Mouse (Mus musculus) spleen, adult 18-20 months (tissue): ENCODE results near the gene Ntm.

Experiments used
- DNase-seq, 2 experiments: peaks; one replicate each; pipeline ENCODE4 v3.0.0; 2022; ENCODE audit warnings: mixed read lengths in 2 of 2

The Ntm gene

DNA sequence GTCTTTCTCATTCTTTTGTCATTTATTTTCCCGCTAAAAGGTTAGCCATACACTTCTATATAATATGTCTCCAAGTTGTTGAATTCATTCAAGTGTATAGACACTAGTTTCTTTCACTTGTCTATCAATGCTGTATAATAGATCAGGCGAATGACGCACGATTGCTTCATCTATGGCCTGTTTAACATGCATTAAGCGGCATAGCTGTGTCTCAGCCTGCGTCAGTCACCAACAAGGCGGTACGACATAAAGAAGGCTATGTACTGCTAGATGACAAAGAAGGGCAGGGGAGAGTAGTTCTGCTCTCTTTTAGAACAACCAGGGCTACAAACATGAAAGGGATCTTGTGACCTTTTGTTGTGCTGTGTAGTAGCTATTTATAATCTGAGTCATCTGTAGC is 746.4 kb downstream of the Ntm start:
- DNase-seq = no peak

- DNase-seq = no peak
These were observed 747.1 kb downstream of the Ntm start for GRCm38 (mm10) chr9:29215796-29216195.

GRCm38 (mm10) chr9:29215241-29215640 is 747.7 kb downstream of the Ntm start:
- no peak for DNase-seq

DNA sequence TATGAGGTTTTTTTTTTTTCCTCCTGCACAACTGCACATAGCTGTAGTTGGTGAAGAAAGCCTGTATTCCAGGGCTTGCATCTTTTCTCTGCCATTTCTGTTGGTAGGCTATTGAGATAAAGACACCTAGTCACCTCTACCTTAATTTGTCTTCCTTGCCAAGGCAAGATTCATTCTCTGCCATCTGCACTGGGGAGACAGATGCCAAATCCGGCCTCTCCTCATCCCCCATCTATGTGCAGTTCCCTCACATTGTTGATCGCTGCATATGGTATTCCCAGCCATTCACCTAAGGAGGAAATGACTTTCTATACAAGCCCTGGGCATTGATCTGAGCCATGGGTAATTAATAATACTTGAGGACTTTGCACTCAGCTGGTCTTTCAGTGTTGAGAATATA is 753.7 kb downstream of the Ntm start:
- DNase-seq = no peak

- no peak for DNase-seq
These were observed 754.8 kb downstream of the Ntm start for GRCm38 (mm10) chr9:29208142-29208541.

GRCm38 (mm10) chr9:29205680-29206079 is 757.3 kb downstream of the Ntm start:
- no peak for DNase-seq

- DNase-seq = no peak
These were observed 760.7 kb downstream of the Ntm start for GRCm38 (mm10) chr9:29202196-29202595.

DNA sequence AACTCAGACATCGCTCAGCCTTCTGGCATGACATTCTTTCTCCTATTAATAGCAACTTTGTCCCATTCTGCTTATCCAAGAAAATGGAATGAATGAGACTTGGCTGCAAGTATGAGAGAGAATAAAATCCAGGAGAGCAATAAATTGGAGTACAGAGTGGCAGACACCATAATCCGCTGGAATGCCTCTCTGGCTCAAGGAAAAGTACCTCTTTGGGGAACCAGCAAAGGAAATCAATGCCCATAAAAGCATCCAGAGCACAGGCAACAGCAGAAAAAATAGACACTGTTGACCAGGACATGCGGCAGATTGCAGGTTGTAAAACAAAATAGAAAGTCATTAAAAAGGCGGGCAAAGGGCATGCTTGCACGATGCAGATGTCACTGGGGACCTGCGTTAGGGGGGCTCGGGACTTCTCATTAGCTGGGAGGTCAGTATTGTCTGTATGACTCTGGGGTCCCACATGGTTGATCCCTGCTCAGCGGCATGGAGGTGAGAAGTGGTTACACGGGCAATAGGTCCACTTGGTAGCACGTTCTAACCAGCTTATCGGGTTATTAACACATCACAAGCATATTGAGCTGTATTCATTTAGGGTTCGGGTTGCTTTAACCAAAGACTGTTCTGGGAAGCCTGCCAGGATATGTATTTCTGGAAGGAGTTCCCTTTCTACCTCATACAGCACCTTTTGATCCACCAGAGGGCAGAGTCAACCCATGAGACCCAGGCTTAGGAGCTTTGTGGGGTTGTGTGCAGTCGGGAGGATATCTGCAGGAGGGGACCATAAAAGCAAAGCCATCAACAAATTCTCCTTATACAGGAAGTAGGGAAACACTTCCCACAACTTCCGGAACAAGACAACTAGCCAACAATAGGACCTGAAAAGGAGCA is 761.5 kb downstream of the Ntm start:
- DNase-seq = no peak

GRCm38 (mm10) chr9:29197046-29197445 is 765.9 kb downstream of the Ntm start:
- DNase-seq = no peak

GRCm38 (mm10) chr9:29194265-29194664 is 768.7 kb downstream of the Ntm start:
- no peak for DNase-seq

- no peak for DNase-seq
These were observed 779.9 kb downstream of the Ntm start for GRCm38 (mm10) chr9:29183011-29183410.

GRCm38 (mm10) chr9:29181661-29182060 is 781.3 kb downstream of the Ntm start:
- DNase-seq = no peak

- DNase-seq = no peak
These were observed 797.2 kb downstream of the Ntm start for GRCm38 (mm10) chr9:29165731-29166130.

DNA sequence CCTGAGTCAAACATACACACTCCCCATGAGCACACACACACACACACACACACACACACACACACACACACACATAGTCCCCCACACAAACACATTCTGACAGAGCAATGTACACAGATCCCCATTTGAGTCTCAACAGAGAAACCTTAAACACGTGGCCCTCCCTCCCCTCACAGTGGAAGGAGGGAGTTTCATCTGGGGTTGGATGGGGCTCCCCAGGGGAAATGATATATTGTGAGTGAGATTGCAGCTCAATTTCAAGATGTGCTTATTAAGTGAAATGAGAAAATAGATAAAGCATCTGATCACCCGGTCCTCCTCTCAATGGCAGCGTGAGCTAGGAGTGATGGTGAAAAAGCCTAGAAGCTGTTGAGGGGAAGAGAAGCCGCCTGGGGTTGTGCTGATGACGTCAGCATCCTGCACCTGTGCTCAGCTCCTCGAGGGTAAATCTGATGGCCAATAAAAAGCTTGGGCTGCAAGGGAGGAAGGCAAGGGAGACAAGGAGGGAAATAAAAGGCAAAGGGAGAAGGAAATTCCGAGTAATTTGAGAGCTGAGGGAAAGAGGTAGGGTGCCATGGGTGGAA is 801.8 kb downstream of the Ntm start:
- no peak for DNase-seq

GRCm38 (mm10) chr9:29145901-29146300 is 817.0 kb downstream of the Ntm start:
- DNase-seq = no peak

DNA sequence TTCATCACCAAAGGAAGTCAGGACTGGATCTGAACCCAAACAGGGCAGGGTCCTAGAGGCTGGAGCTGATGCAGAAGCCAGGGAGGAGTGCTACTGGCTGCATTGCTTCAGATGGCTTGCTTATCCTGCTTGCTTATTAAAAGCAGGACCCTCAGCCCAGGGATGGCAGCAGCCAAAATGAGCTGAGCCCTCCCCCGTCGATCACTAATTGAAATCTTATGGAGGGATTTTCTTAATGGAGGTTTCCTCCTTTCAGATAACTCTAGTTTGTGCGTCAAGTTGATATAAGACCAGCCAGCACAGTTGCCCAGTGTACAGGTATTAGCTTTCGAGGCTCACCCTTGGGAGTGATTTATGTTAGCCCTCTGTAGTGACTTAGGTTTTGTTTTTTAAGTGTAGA is 826.9 kb downstream of the Ntm start:
- no peak for DNase-seq

DNA sequence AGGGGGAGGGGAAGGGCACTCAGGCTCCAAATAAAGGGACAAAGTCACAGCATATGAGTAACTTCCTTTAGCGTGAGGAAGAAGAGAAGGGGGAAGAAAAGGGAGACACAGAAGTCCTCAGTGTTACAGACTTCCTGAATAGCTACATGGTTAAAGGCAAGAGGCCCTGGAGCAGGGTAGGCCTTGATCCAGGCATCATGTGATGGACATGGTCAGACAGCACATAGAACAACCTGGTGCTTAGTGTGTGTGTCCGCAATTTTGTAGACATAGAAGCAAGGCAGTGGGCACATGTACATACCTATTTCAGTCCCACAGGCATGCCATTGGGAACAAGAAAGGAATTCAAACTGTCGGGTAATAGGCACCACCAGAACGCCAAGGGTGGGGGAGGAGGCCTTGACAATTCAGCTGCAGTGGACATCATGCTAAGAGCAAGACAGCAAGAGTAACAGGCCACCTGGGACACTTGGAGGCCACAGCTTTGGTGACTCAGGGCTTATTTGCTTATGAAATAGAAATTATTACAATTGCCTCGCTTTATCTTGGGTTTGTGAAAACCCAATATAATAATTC is 832.1 kb downstream of the Ntm start:
- no peak for DNase-seq

DNA sequence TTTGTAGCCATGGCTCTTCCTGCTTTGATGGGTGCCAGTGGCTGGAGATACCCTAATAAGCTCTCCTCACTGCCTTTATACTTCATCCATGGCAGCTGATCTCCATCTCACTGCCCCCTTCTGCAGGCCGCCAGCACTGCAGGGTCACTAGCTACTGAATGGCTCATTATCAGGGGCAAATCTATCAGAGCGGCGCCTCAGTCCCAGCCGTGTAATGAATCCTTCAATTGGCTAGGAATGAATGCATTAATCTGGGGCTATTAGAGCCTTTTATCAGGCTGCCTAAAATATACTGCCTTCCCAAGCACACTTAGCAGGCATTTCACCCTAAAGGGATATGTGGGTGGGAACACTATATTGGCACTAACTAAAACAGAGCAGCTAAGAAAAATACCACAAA is 832.6 kb downstream of the Ntm start:
- no peak for DNase-seq

GRCm38 (mm10) chr9:29128416-29128815 is 834.5 kb downstream of the Ntm start:
- no peak for DNase-seq

- DNase-seq = no peak
These were observed 838.5 kb downstream of the Ntm start for GRCm38 (mm10) chr9:29124455-29124854.

DNA sequence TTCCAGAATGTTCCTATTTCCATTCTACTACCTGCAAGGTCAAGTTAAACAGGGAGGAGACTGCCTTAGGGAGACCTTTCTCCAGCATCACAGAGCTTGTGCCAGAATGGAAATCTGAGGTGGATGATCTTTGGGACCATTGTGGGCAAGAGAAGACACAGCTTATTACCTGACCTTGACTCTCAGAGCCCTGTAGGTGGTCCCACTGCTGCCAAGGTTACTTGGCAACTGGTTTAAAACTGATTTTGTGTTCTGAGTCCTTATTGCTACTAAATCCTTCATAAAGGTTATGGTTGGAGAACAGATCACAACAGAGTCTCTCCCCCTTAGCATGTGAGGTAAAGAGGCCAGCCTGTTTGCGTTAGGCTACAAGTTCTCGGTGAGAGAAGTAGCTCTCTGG is 839.1 kb downstream of the Ntm start:
- no peak for DNase-seq

GRCm38 (mm10) chr9:29117561-29118112 is 845.3 kb downstream of the Ntm start:
- no peak for DNase-seq

GRCm38 (mm10) chr9:29115337-29115736 is 847.6 kb downstream of the Ntm start:
- DNase-seq = no peak

- no peak for DNase-seq
These were observed 856.2 kb downstream of the Ntm start for GRCm38 (mm10) chr9:29106771-29107170.
